Mouse (Mus musculus) megakaryocyte, adult 5-6 weeks (primary cell): ENCODE results near the gene Ypel4. TPM values are rescaled to one million over a fixed set of nuclear protein-coding genes. Genes with fewer than 3 reads are reported as not detected.
"Not testable (repeated sequence)": the region's sequence is repeated elsewhere in the genome, so short reads cannot be mapped to it uniquely, and the experiment has no call there.

Source experiments
- ATAC-seq: 2 replicates; pipeline ENCODE4 v1.8.0; 2016; ENCODE audit warnings: mild to moderate bottlenecking, inconsistent platforms; ENCODE audit not compliant: poor library complexity, severe bottlenecking
- total RNA-seq, 2 experiments: library from RNA; stranded (forward) in 1 of 2; stranded (reverse) in 1 of 2; fragments of 153-499, 151-499 nt in 1 of 2; fragments of 221-1000, 200-1000 nt in 1 of 2; gene quantifications; 2 replicates each; pipeline versions ENCODE4 v1.2.3 to v1.2.4; 2015 to 2017

Ypel4 gene
- total RNA-seq, 2 experiments from 2014 or later: 0.16 to 0.40 TPM

DNA sequence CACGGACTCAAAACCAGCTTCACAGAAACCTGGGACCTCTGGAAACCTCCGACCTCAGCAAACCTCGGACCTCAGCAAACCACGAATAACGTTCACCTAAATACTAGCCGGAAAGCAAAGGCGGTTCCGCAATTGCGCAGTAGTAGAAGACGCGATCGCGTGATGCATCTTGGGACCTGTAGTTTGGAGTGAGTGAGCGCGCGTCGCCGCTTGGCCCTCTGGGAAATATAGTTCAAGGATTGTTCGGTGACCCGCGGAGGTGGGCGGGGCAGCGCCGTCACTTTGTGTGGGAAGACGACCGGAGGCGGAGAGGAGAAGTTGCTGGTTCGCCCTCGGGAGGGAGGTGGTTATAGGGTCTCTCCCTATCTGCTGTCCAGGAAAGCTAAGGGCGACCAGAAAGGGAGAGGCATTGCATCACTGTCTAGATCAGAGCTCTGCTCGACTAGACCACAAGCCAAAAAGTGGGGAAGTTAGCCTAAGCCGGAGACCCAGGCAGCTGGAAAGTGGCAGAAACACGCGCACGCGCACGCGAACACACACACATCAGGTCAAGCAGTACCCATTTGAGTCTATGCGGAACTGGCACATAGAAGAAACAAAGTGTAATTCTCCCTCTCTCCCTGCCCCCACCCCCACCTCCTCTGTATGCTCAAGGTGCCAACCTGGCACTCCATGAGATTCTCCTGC is 6.5 kb upstream of the Ypel4 start, which contains the start of gene Clp1:
Gene Clp1, minus strand, starts transcription at position 179 of the 687 bp plus-strand sequence.
- peak; percentile 96 for ATAC-seq

DNA sequence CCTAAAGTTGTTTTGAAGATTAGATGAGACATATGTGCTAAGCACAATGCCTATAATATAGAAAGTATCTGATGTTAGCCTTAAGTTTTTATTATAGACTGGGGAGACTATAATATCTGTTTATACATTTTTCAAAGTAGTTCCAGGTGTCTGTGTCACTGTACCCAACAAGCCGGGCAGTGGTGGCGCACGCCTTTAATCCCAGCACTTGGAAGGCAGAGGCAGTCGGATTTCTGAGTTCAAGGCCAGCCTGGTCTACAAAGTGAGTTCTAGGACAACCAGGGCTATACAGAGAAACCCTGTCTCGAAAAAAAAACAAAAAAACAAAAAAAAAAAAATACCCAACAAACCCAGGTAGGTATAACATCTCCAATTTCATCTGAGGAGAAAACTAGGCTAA is 5.7 kb upstream of the Ypel4 start:
- ATAC-seq: not testable (repeated sequence)

DNA sequence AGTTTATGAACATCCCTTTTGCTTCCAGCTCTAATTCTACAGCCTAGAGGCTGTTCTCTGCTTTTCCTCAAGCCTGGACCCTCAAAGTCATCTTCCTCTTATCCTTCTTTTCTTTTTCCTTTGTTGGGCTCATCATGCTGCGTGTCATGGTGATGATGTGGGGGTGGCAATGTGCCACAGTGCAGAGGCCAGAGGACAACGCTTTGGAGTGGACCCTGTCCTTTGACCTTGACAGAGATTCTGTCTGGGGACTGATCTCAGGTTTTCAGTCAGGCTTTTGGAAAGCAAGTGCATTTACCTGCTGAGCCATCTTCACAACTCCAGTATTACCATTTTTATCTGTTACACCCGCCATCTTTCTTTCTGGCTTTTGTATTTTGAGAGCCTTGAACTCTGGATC is 2.7 kb upstream of the Ypel4 start:
- ATAC-seq: no peak

DNA sequence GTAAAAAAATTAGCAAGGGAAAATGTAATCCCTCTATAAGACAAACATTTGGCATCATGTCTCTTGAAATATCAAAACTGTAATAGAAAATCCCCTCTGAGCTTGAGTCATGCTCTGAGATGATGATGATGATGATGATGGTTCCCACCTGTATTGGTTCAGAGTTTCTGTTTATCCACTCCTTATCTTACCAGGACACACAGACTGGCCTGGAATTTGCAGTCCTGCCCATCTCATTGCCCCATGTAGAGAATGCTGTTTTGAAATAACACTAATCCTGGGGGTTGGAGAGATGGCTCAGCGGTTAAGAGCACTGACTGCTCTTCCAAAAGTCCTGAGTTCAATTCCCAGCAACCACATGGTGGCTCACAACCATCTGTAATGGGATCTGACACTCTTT is 1.5 kb upstream of the Ypel4 start:
- no peak for ATAC-seq

DNA sequence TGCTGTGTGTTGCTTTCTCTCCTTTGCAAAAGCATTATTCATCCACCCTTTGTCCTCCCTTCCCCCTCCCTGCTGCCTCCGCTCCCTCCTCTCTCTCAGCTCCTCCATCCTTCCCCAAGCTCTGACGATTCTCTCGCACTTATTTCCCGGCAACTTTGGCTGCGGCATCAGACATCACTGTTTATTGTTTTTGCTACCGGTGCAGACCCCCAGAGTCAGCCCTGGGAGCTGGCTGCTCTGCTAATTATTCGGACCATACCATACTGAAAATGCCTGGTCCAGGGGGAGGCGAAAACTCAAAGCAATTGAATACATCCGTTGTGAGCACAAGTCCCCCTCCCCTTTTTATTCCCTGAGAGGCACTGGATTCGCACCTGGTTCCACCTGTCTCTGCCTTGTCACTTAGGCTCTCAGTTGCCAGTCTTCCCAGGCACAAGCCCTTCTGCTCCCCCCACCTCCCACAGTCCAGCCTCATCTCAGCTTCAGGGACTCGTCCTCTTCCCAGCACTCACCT is 550 bp downstream of the Ypel4 start:
- ATAC-seq: no peak

DNA sequence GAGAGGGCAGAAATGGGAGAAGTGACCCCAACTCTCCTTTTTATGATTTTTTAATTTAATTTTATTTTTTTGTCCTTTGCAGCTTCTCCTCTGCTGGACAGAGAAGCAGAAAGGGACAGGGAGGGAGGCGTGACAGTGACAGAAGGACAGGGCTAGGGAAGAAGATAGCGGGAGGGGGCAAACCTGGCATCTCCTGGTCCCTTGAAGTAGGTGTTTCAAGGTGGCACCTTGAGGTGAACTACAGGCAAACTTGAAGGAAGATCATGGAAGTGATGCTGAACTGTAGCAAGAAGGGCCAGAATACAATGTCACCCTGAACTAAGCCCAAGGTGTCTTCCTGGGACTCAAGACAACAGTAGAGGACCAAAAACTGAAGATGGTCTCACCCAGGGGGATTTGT is 1.1 kb downstream of the Ypel4 start:
- ATAC-seq: no peak

DNA sequence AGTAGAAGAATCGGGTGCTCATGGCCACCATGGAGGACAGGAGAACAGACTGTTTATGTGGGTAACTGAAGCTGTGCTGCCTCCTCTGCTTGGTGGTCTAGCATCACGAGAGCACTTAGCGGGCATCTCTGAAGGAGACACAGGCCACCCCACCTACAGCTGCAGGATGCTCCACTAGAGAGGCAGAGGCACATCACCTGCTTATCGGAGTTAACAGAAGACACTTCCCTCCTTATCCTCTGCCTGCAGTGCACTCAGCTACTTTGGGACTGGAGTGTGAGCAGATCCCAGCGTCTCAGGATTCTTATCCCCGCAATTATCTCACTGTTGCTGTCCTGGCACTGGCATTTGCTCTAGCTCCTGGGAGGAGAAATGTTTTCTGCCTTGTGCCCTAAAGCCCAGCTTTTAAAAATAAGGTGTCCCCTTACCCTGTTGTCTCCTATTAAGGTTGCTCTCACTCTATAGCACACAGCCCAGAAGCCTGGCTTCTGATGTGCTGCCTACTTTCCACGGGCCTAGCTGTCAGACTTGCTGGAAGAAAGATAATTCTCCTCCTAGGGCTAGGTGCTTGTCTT is 1.6 kb downstream of the Ypel4 start:
- ATAC-seq: peak; percentile 43

DNA sequence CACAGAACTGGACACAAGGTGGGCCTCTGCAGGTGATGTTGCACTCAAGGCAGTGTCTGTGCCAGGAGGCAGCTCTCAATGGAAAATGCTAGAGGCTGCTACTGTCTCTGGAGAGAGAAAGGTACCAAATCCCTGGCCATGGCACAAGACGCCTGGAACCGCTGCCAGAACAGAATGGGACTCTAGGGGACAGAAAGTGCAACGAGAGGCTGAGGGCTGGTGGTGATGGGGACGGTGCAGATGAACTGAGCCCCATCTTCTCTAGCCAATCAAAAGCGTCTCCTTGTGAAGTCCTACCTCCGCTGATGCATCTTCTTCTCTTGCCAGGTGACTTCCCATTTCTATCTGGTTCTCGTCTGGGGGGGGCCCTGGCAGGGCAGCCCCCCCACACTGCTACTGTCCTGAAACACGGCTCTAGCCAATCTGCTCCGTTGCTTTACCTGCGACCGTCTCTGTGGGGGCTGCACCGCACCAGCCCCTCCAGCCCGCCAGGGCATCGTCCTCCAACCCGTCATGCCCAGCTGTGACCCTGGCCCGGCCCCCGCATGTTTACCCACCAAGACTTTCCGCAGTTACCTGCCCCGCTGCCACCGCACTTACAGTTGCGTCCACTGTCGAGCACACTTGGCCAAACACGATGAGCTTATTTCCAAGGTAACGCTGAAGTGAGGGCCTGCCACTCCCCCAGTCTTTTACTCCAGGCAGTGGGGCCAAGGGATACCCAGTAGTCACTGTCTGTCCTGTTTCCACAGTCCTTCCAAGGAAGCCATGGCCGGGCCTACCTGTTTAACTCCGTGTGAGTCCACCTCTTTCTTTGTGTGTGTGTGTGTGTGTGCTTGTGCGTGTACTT is 2.7 kb downstream of the Ypel4 start:
- ATAC-seq: no peak

DNA sequence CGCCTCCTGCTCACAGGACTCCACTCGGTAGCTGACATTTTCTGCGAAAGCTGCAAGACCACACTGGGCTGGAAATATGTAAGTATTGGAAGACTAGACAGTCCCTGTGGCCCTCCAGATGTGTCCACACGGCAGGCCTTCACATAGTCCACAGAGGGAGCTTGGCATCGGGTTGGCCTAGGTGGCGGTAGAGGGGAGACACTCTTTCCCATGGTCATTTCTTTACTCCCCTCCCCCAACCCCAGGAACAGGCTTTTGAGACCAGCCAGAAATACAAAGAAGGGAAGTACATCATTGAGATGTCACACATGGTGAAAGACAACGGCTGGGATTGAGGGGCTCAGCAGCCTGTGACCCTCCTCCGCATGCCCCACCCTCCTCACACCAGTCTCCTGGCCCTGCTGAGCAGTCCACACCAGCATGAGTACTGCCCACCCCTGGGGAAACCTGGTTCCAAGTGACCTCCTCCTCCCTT is 3.6 kb downstream of the Ypel4 start:
- ATAC-seq: no peak

DNA sequence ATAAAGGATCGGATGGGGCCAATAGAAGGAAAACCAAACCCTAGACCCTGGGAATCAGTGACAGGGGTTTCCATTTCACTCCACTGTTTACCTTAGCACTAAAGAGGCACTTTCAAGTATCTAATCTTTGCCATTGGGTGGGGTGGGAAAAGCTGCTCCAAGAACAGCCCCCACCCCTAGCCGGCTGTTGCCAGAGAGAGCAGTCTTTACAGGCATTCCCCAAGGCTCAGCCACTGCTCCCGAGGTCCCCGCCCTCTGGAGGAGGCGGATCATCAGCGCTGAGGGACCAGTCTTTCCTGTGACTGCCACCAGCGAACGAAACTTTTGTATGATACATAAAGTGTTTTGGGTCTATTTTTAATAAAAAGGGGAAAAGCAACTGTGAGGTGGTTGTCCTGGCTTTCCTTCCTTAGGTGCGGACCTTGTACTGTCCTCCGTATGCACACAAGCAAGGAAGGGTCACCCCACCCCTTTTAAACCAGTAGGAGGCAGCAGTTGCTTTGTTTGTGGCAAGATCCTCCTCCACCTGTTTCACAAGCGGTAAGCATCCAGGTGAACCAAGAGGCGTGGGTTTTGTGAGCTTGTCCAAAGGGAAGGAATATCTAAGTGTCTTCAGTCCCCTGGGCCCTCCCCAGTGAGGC is 4.5 kb downstream of the Ypel4 start:
- no peak for ATAC-seq

DNA sequence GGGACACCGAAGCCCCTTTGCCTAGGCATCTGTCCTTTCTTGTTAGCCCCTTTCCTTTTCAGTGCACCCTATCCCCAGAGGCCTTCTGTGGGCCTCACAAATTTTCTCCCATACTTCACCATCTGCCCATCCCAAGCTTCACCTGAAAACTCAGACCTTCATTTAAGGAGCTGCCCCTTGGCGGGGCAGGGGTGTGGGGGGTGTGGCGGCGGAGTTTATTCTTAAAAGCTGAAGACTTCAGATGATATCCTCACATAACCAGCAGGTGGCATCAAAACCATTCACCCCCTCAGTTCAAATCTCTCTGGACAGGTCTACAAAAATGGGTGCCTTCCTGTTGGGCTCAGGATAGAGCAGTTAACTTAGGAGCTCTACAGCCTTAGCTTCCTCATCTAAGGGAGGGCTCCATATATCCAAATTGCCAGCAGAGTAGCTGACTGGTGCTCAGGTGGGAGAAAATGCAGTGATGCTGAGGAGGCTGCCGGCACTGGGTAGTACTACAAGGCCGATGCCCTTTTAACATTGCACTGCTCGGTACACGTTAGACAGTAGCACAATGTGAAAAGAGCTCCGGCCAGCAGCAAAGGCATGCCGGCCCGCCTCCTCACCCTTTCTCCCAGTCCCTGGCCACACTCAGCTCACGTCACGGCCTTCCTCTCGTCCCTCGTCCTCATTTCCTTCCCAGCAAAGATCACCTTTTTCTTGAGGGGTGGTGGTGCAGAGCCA is 6.9 kb downstream of the Ypel4 start:
- ATAC-seq: no peak

DNA sequence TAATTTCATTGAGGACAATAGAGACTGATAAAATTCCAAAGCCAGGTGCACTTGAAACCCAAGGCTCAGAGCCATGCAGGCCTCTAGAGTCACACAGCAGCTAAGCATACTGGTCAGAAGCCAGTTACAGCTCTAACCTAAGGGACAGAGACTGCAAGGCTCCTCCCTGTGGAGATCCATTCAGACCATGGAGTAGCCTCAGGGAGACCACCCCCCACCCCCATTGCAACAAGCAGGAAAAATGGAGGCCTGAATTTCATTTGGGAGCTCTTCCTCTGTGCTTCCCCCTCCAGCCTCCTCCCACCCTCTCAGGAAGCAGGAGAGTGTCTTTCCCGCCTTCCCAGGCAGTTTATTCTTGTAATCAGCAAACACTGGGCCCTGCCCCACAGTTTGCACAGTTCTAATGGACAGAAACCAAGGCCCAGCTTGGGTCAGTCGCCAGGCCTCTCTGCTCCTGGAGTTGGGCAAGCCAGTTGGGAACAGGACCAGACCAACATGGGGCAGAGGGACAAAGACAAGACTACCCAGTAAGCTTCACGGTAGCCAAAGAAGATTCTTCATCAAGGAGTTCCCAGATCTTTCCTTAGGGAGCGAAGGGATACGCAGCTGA is 8.1 kb downstream of the Ypel4 start:
- no peak for ATAC-seq

DNA sequence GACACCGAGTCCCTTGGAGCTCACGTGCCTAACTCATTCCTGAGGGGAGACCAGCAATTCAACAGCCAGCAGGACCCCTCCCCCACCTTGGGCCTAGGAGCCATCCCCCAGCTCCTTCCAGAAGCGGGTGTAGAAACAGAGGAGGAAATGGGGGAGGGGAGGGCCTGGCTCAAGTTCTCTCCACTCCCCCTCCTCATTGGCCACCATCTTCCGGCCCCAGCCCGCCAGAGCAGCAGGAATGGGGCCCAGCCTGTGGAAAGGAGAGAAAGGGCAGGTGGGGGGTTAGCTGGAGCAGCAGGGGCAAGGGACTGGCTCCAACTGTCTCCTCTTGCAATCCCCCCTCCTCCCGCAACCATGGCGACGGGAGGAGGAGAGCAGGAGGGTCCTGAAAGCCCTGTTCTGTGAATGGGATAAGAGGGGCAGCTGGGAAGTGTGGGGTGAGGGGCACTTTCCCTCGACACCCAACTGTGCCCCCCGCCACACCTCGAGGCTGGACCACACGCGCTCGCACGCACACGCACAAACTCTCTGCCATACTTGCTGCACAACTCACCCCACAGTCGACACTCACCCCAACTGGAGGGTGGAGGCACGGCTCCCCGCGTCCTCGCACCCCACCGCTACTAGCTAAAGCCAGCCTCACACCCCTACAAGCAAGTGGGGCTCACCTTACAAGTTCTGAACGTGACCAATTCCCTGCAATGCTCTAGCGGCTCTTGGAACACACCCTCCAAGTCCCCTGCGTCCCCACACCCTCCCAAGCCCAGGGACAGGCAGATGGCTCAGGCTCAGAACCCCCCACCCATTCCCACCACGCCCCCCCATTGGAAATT is 8.8 kb downstream of the Ypel4 start:
- ATAC-seq: no peak

DNA sequence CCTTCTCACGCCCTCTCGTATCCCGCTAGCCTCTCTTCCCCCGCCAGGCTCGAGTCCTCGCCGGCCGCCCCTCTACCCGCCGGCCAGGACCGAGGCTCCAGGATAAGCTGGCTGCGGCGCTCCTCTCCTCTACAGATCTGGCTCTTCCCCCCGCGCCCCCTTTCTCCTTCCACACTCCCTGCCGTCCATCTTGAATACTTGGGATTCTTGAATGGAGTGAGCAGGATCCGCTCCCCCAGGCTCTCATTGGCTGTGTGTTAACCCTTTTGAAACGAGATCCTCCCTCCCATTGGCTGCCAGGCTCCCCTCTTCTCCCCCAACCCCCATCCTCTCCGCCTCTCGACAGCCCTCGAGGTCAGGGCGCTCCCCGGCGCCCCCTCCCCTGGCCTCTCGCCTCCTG is 9.7 kb downstream of the Ypel4 start, which contains the start of gene Gm19426:
Gene Gm19426, minus strand, starts transcription at position 95 of the 400 bp plus-strand sequence.
- ATAC-seq: peak; percentile 63

DNA sequence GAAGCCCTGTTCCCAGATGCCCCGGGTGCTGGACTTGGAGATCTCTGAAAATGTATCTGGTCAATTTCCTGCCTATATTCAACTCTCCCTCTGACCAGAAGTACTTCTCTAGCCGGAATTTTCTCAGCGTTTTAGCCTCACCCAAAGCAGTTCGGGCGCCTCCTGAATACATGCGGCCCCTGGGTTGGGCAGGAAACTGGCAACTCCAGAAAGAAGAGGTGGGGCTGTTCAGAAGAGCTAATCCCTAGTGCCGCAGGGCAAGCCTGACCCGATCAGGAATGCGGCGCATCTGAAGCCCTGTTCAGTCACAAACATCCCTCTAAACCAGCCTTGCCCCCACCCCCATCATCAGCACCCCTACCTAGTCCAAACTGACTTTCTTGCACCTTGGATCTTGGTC is 10.3 kb downstream of the Ypel4 start:
- ATAC-seq: no peak

DNA sequence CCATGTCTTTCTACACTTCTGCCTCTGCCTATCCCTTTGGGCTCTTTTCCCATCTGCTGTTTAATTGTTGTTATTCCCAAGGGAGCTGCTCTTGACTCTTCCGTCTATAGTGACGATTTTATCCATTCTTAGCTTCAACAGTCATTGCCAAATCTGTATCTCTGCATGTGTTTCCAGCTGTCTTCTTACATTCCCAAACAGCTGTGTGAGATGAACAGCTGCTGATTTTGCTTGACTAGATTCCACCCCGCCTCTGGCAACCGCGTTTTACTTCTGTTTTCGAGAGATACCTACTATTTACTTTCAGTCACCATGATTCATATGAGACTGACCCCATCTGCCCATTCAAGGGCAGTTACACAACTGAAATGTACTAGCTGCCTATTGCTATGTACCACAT is 16.3 kb downstream of the Ypel4 start:
- ATAC-seq: no peak

DNA sequence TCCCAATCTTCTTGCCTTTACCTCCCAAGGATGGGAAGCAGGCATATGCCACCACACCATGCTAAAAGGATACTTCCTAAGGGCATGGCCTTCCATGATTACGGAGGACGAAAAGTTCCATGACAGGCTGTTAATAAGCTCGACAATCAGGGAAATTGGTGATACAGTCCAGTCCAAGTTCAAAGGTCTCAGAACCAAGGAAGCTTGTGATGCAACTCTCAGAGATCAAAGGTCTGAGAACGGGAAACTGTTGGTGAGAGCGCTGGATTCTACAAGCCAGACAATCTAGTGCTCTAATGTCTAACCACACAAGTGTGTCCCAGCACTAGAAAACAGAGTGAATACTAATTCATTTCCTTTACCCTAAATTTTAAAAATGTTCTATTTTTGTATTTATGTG is 22.4 kb downstream of the Ypel4 start:
- ATAC-seq: no peak

DNA sequence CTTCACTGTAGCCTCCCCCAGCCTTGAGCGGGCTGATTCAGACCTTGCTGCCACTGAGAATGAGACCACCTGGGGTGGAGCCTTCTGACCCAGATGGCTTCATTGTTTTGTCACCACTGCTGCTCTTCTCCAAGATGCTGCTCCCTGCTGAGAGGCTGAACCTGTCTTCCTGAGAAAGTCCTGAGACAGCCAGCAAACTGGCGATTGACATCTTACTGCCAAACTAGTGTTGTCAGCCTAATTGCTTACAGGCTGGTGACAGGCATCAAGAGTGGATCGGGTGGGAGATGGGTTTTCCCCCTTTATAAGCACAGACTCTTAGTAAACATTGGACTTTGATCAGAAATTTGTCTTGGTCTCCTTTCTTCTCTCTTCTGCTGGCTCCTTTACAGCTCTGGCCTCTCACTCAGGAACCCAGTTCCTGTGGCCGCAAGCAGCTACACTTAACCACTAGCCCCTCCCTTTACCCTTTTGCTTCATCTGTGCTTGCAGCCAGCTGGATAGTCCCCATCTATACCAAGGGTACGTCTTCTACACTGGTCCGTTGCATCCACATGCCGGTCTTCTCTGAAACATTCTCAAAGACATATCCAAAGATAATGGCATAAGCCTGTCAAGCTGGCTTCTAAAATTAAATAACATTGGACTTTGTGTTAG is 23.3 kb downstream of the Ypel4 start:
- 0 out of 2 replicates have a peak, but pooled peaks have one; percentile 37 for ATAC-seq
